Mouse (Mus musculus) liver, embryonic 15.5 days (tissue): Measurements from ENCODE around the gene Dph1. TPM values are rescaled to one million over a fixed set of nuclear protein-coding genes. Genes with fewer than 3 reads are reported as not detected.

Experiments
- ATAC-seq: fragments of 200-750 bp; cut with Nextera tagmentation; 2 replicates; pipeline ENCODE4 v1.8.0; 2017; ENCODE audit warnings: moderate number of reproducible peaks, mild to moderate bottlenecking, moderate library complexity; ENCODE audit not compliant: insufficient read depth
- H3K27ac ChIP-seq: fragments of 300-500 bp; sonication (generic); replicated peaks from 2 replicates; pipeline ENCODE4 v1.5.1; 2015; ENCODE audit warnings: mild to moderate bottlenecking, inconsistent platforms
- H3K27me3 ChIP-seq: fragments of 300-500 bp; sonication (generic); 2 replicates; pipeline ENCODE4 v1.6.1; 2015; ENCODE audit warnings: mild to moderate bottlenecking, inconsistent platforms
- H3K36me3 ChIP-seq: fragments of 300-500 bp; sonication (generic); replicated peaks from 2 replicates; pipeline ENCODE4 v1.6.1; 2015; ENCODE audit warnings: moderate library complexity, mild to moderate bottlenecking, inconsistent platforms
- H3K4me1 ChIP-seq: fragments of 300-500 bp; sonication (generic); replicated peaks from 2 replicates; pipeline ENCODE4 v1.6.1; 2015; ENCODE audit warnings: inconsistent platforms
- H3K4me2 ChIP-seq: fragments of 300-500 bp; sonication (generic); 2 replicates; pipeline ENCODE4 v1.6.1; 2015; ENCODE audit warnings: moderate library complexity, mild to moderate bottlenecking, inconsistent platforms
- H3K4me3 ChIP-seq: fragments of 300-500 bp; sonication (generic); replicated peaks from 2 replicates; pipeline ENCODE4 v1.5.1; 2015; ENCODE audit warnings: mild to moderate bottlenecking, inconsistent platforms
- H3K9ac ChIP-seq: fragments of 300-500 bp; sonication (generic); 2 replicates; pipeline ENCODE4 v1.6.1; 2015; ENCODE audit warnings: moderate library complexity, mild to moderate bottlenecking, inconsistent platforms
- H3K9me3 ChIP-seq: fragments of 300-500 bp; sonication (generic); replicated peaks from 2 replicates; pipeline ENCODE4 v1.6.1; 2016; ENCODE audit warnings: inconsistent platforms
- WGBS: fragments of 180-500 bp; shearing (Covaris S2); methylation state at CpG from one replicate; pipeline ENCODE4 v1.1.7; 2015; ENCODE audit warnings: mixed read lengths; ENCODE audit not compliant: insufficient replicate concordance; 5-methylcytosine and 5-hydroxymethylcytosine counted together
- polyA plus RNA-seq: library from polyadenylated mRNA; unstranded; fragments of >200 nt; fragmentation: Nextera tagmentation; extraction: Ambion mirVana; gene quantifications from 2 replicates; pipeline ENCODE4 v1.2.1, GENCODE M21; 2015

Gene Dph1
- polyA plus RNA-seq = 10.9 and 11.6 TPM in 2 replicates

DNA sequence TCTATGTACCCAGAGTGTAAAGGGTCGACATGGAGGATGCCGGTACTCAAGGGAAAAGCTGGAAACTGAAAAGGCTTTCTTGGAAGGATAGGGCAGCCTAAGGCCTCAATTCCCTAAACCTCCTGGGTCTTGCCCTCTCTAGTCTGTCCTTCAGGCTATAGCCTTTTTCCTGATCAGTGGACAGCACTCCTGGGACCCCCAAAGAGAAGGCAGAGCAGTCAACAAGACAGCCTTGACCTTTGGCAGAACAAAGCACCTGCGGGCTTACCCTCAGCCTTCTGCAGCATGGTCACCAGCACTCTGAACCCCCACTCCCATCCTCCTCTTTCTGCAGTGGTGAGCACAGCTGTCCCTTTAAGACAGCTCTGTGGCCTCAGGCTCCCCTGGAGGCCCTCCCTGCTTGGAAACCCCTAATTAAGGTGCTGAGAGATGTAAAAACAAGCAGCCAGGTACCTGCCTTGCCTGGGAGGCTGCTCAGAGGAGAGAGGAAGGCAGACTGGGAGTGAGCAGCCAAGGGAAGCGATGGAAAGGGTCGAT is at the start of gene Dph1:
Gene Dph1 (minus strand): TSS at position 337 of the 537 bp plus-strand sequence.
- H3K4me3 ChIP-seq = peak within 1 kb of the TSS; percentile 83
- H3K4me1 ChIP-seq = peaks cover 55% of the 10 kb centered on the region
- no peaks in the 10 kb centered on the region for H3K9me3 ChIP-seq
- peaks cover 55% of the 10 kb centered on the region for H3K27me3 ChIP-seq
- H3K27ac ChIP-seq = peak within 1 kb of the TSS; percentile 76
- ATAC-seq = no peak
- H3K9ac ChIP-seq = peak within 1 kb of the TSS; percentile 66
- peak within 1 kb of the TSS; percentile 94 for H3K4me2 ChIP-seq
- H3K36me3 ChIP-seq = no peaks in the 10 kb centered on the region
- 56% methylated on average over 5 of the region's 5 CpGs for WGBS

DNA sequence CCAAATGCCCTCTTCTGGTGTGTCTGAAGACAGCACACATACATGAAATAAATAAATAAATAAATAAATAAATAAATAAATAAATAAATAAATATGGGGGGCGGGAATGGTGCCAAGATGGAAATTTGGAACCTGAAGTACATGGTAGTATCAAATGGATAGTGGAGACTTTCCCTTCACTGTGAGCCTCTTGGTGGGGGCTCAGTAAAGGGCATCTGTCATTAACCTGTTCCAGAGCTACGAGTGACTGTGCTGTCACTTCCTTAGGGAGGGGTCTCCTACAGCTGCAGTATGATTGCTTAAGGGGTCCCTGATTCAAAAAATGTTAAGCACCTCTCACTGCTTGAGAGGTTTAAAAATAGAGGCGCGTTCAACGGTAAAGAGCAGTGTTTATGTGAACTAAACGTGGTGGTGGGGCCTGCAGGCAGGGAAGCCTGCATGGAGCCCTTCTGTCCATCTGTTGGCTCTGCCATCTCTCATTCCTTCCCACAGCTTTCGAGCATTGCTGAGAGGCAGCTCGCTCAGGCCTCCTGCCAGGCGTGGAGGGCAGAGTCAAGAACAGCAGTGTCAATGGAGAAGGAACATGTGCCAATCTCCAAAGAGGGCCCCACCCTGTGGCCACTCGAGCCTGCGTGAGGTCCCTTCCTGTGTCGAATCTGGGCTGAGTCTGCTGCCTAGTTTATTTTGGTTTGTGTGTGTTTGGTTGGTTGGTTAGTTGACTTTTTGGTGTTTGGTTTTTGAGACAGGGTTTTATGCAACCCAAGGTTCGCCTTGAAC is 49.3 kb upstream of the Dph1 start:
- no peaks in the 10 kb centered on the region for H3K9me3 ChIP-seq
- no peak overlapping the region for H3K9ac ChIP-seq
- no peak overlapping the region for H3K4me2 ChIP-seq
- ATAC-seq = no peak
- H3K4me3 ChIP-seq = no peak overlapping the region
- WGBS = 51% methylated on average over 13 of the region's 13 CpGs
- no peaks in the 10 kb centered on the region for H3K36me3 ChIP-seq
- peaks cover 42% of the 10 kb centered on the region for H3K4me1 ChIP-seq
- H3K27me3 ChIP-seq = peaks cover 22% of the 10 kb centered on the region
- no peak overlapping the region for H3K27ac ChIP-seq

DNA sequence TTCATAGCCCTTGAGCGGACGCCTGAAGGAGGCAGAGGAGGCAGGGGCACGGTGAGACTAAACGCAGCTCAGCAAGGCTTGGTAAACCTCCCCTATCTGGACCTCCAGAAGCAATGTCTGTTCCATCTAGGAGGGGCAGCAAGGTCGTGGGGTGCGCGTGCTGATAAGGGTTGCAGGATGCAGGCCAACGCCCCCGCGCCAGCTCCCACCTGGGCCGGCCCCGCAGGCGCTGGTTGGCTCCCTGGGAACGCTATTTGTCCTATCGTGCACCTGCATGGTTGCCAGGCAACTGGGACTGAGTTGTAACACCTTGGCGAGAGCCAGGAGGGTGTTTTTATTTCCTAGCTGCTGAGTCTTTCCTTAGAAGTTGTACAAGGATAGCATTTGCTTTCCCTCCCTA is 43.7 kb upstream of the Dph1 start:
- H3K4me1 ChIP-seq = peaks cover 49% of the 10 kb centered on the region
- H3K27ac ChIP-seq = peak overlapping the region; percentile 51
- H3K9me3 ChIP-seq = no peaks in the 10 kb centered on the region
- no peak overlapping the region for H3K9ac ChIP-seq
- H3K4me3 ChIP-seq = peak overlapping the region; percentile 14; the same call in 1 of the 2 replicates
- H3K4me2 ChIP-seq = peak overlapping the region; percentile 51
- peak; percentile 95 for ATAC-seq
- WGBS = 4% methylated on average over 16 of the region's 16 CpGs
- H3K27me3 ChIP-seq = peaks cover 61% of the 10 kb centered on the region
- no peaks in the 10 kb centered on the region for H3K36me3 ChIP-seq

DNA sequence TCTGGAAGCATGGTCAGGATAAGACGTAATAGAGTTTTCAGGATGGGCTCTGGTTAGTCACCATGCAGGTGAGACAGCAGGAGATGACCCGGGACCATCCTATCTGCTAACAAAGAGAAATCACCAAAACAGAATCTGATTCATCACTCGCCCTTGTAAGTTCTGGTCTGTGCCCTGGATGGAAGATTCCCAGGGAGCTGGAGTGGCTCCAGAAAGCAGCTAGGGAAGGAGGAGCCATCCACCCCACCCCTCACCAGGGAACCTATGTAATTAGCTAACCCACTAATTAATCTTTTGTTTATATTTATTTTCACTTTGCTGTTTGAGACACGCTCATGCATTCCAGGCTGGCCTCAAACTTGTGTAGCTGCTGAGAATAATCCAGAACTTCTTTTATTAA is 41.4 kb upstream of the Dph1 start:
- Histone ChIP-seq H3K4me1 (peaks cover 49% of the 10 kb centered on the region), H3K36me3 (no peaks in the 10 kb centered on the region), H3K4me2 (no peak overlapping the region), H3K9ac (no peak overlapping the region), H3K27ac (no peak overlapping the region), H3K9me3 (no peaks in the 10 kb centered on the region), H3K4me3 (no peak overlapping the region), H3K27me3 (peaks cover 80% of the 10 kb centered on the region)
- ATAC-seq = no peak
- 63% methylated on average over 4 of the region's 4 CpGs for WGBS

DNA sequence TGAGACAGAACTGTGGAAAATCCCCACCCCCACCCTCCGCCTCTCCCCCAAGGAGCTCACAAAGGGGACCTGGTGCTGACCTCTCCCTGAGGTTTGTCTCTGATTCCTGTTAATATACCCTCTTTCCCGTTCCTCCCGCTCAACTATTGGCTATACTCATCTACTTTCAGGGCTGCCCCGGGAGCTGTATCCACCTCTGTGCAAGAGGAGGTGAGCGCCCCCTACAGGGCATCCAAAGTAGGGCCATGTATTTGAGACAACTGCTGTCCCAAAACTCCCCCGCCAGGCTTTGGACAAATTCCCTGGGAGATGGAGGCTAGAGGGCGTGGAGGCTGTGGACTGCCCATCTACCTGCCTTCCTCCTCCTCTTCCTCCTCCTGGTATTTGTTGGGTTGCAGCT is 40.7 kb upstream of the Dph1 start:
- Histone ChIP-seq H3K4me2 (peak overlapping the region; percentile 13), H3K4me3 (no peak overlapping the region), H3K27ac (no peak overlapping the region), H3K27me3 (peaks cover 78% of the 10 kb centered on the region), H3K9ac (no peak overlapping the region), H3K4me1 (peaks cover 49% of the 10 kb centered on the region), H3K9me3 (no peaks in the 10 kb centered on the region), H3K36me3 (no peaks in the 10 kb centered on the region)
- 12% methylated on average over 7 of the region's 7 CpGs for WGBS
- no peak for ATAC-seq

DNA sequence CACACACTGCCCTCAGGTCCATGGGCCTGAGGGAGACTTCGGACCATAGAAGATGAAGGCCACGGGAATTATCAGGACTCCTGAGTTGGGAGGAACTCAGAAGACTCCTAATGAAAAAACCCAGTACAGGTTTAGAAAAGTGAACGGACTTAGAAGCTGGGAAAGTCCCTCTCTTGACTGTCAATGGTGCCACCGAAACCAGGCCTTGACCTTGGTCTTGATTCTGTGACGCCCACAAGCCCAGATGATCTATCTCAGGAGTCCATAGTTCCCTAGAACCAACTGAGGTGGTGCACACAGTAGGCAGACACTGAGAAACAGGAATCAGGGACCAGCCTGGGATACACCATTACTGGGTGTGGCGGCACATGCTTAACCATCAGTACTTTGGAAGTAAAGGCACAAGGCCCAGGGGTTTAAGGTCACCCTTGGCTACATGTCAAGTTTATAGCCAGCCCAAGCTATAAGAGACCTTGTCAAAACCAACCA is 39.3 kb upstream of the Dph1 start:
- no peak overlapping the region for H3K4me3 ChIP-seq
- H3K4me2 ChIP-seq = no peak overlapping the region
- peaks cover 66% of the 10 kb centered on the region for H3K27me3 ChIP-seq
- no peaks in the 10 kb centered on the region for H3K36me3 ChIP-seq
- ATAC-seq = no peak
- no peak overlapping the region for H3K9ac ChIP-seq
- WGBS = 68% methylated on average over 6 of the region's 6 CpGs
- no peak overlapping the region for H3K27ac ChIP-seq
- no peaks in the 10 kb centered on the region for H3K9me3 ChIP-seq
- peaks cover 39% of the 10 kb centered on the region for H3K4me1 ChIP-seq

DNA sequence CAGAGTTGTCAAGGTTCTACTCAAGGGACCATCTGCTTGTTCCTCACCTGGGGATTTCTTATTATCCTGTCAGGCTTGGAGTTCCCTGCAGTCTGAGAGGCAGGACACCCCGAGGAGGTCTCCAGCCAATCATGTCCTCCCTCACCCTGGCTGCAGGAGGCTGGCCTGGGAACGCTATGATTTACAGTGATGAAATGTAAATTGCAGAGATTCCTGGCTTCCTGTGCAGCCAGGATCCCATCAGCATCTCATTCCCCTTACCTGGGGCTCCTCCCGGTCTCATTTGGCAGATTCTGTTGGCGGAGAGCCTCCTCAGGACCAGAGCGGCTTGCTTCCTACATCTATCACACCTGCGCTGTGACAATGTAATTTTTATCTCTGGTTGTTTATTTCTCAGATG is 38.2 kb upstream of the Dph1 start:
- Histone ChIP-seq H3K27me3 (peaks cover 59% of the 10 kb centered on the region), H3K9me3 (no peaks in the 10 kb centered on the region), H3K4me1 (peaks cover 29% of the 10 kb centered on the region), H3K9ac (no peak overlapping the region), H3K36me3 (no peaks in the 10 kb centered on the region), H3K4me3 (no peak overlapping the region), H3K27ac (no peak overlapping the region), H3K4me2 (no peak overlapping the region)
- WGBS = 67% methylated on average over 6 of the region's 6 CpGs
- ATAC-seq = no peak

DNA sequence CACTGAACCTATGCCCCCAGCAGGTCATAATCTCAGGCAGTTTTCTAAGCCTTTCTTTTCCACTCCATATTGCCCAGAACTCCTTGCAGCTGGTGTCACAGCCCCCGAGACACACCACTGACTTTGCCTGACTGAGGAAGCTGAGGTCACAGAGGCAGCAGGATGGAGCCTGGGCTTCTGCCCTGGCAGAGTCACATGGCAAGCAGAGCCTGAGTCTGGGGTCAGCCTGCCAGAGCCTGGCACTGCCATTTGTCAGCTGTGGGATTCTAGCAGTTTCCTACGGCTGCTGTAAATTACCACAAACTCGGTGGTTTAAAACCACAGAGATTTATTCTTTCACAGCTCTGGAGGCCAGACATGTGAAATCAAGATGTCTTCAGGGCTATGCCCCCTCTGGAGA is 36.6 kb upstream of the Dph1 start:
- 13% methylated on average over 3 of the region's 3 CpGs for WGBS
- Histone ChIP-seq H3K4me3 (no peak overlapping the region), H3K9ac (no peak overlapping the region), H3K9me3 (no peaks in the 10 kb centered on the region), H3K4me2 (no peak overlapping the region), H3K27me3 (peaks cover 54% of the 10 kb centered on the region), H3K36me3 (no peaks in the 10 kb centered on the region), H3K4me1 (peaks cover 12% of the 10 kb centered on the region), H3K27ac (no peak overlapping the region)
- ATAC-seq = no peak

DNA sequence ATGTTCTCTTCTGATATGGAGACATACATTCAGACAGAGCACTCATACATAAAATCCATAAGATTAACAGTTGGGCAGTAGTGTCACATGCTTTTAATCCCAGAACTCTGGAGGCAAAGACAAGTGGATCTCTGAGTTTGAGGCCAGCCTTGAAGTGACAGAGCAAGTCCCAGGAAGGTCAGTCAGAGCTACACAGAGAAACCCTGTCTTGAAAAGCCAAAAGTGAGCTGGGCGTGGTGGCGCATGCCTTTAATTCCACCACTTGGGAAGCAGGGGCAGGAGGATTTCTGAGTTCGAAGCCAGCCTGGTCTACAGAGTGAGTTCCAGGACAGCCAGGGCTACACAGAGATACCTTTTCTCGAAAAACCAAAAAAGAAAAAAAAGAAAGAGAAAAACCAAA is 33.8 kb upstream of the Dph1 start:
- no peaks in the 10 kb centered on the region for H3K9me3 ChIP-seq
- H3K9ac ChIP-seq = no peak overlapping the region
- H3K4me3 ChIP-seq = no peak overlapping the region
- H3K27ac ChIP-seq = no peak overlapping the region
- ATAC-seq = no peak
- 78% methylated on average over 4 of the region's 4 CpGs for WGBS
- H3K4me2 ChIP-seq = no peak overlapping the region
- peaks cover 8% of the 10 kb centered on the region; the same call in 1 of the 2 replicates for H3K4me1 ChIP-seq
- H3K27me3 ChIP-seq = peaks cover 41% of the 10 kb centered on the region; the same call in 1 of the 2 replicates
- no peaks in the 10 kb centered on the region for H3K36me3 ChIP-seq

DNA sequence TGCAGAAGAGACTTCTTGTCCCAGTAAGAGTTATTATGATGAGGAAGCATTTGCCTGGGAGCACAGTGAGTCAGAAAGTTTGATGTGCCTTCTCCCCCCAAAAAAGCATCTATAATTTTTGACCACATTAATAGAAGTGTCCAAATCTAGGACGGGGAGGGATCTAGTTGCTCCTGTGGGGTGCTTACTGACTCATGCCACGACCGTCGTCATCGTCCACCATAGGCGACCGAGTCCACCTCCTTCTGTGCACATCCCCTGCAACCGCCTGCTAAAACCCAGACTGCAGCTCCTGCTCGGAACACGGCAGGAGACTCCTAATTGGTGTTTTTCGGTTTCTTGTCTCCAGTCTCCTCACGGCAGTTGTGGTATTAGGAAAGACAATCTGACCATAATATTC is 33.0 kb upstream of the Dph1 start:
- Histone ChIP-seq H3K27ac (no peak overlapping the region), H3K9me3 (no peaks in the 10 kb centered on the region), H3K36me3 (no peaks in the 10 kb centered on the region), H3K27me3 (peaks cover 33% of the 10 kb centered on the region; the same call in 1 of the 2 replicates), H3K4me3 (no peak overlapping the region), H3K4me1 (peaks cover 14% of the 10 kb centered on the region), H3K9ac (no peak overlapping the region), H3K4me2 (no peak overlapping the region)
- ATAC-seq = no peak
- WGBS = 79% methylated on average over 12 of the region's 12 CpGs

DNA sequence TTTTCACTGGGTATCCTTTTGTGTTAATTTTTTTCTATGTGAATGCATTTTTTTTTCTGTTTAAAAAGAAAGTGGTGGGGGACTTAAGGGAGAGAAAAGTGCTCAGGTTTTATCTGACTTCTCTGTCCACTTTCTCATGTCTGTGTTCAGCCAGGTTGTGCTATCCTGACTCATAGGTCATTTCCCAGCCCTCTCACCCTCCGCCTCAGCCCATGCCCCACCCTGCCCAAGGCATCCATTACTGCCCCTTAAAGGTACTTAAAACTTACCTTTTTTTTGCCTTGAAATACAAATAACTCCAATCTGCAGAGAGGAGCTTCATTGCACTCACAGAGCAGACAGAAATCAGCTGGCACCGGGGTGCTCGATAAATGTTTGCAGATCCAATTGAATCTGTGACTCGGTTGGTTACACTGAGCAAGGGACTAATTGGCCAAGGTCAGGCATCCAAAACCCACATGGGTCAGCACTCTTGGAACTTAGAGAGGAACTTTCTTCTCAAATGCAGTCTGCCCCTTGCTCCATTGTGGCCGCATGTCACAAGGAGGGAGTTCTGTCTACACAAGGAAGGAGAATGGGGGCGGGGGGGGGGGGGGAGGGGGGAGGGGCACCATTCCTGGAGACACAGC is 29.6 kb upstream of the Dph1 start:
- no peaks in the 10 kb centered on the region for H3K9me3 ChIP-seq
- ATAC-seq = no peak

More for the DNA sequence above, 29.6 kb upstream of the Dph1 start:
- H3K36me3 ChIP-seq = no peaks in the 10 kb centered on the region
- H3K27me3 ChIP-seq = peaks cover 24% of the 10 kb centered on the region; the same call in 1 of the 2 replicates
- no peak overlapping the region for H3K4me3 ChIP-seq
- 58% methylated on average over 6 of the region's 6 CpGs for WGBS
- no peak overlapping the region for H3K27ac ChIP-seq
- H3K9ac ChIP-seq = no peak overlapping the region
- no peak overlapping the region for H3K4me2 ChIP-seq
- peaks cover 16% of the 10 kb centered on the region for H3K4me1 ChIP-seq
